Mouse (Mus musculus): ENCODE results near the gene Metap1d.

GRCm38 (mm10) chr2:71512326-71512725 lies 59.2 kb downstream of the Metap1d start:
- TF ChIP-seq CTCF (IDR thresholded peaks at IDR 0.05; ENCODE audit: extremely low read depth, insufficient read length, insufficient replicate concordance, low read depth, low read length) (no peak), POLR2A (IDR thresholded peaks at IDR 0.05; ENCODE audit: low read depth, low read length) (no peak)
